Mouse (Mus musculus): Measurements from ENCODE around the gene Jag1.

Jag1 gene

GRCm38 (mm10) chr2:137116025-137116674 is at the start of gene Jag1:
Jag1 (minus strand) TSS chr2:137116644.
- DNase-seq (ENCODE audit: low spot score): no peak

- no peak for DNase-seq (ENCODE audit: low spot score)
These were observed 39.6 kb upstream of the Jag1 start for GRCm38 (mm10) chr2:137156018-137156417.

GRCm38 (mm10) chr2:137153825-137154224 is 37.4 kb upstream of the Jag1 start:
- DNase-seq (ENCODE audit: low spot score): no peak

GRCm38 (mm10) chr2:137153172-137153667 is 36.8 kb upstream of the Jag1 start:
- DNase-seq (ENCODE audit: low spot score): no peak

GRCm38 (mm10) chr2:137150953-137151352 is 34.5 kb upstream of the Jag1 start:
- DNase-seq (ENCODE audit: low spot score): no peak

GRCm38 (mm10) chr2:137146938-137147666 is 30.7 kb upstream of the Jag1 start:
- no peak for DNase-seq (ENCODE audit: low spot score)

GRCm38 (mm10) chr2:137138063-137138462 is 21.6 kb upstream of the Jag1 start:
- DNase-seq (ENCODE audit: low spot score): no peak

GRCm38 (mm10) chr2:137134035-137134434 is 17.6 kb upstream of the Jag1 start:
- DNase-seq (ENCODE audit: low spot score): no peak

GRCm38 (mm10) chr2:137124861-137125260 is 8.4 kb upstream of the Jag1 start:
- no peak for DNase-seq (ENCODE audit: low spot score)

- peak; percentile 16 for DNase-seq (ENCODE audit: low spot score)
These were observed 862 bp upstream of the Jag1 start for GRCm38 (mm10) chr2:137117321-137117690.

GRCm38 (mm10) chr2:137116675-137117320 is 354 bp upstream of the Jag1 start:
- peak; percentile 62 for DNase-seq (ENCODE audit: low spot score)

GRCm38 (mm10) chr2:137115241-137116024 is 1.0 kb downstream of the Jag1 start:
- DNase-seq (ENCODE audit: low spot score): no peak

- DNase-seq (ENCODE audit: low spot score): no peak
These were observed 2.0 kb downstream of the Jag1 start for GRCm38 (mm10) chr2:137114248-137115096.

- no peak for DNase-seq (ENCODE audit: low spot score)
These were observed 3.0 kb downstream of the Jag1 start for GRCm38 (mm10) chr2:137113288-137114061.

GRCm38 (mm10) chr2:137110214-137110898 is 6.1 kb downstream of the Jag1 start:
- DNase-seq (ENCODE audit: low spot score): no peak

- DNase-seq (ENCODE audit: low spot score): no peak
These were observed 6.9 kb downstream of the Jag1 start for GRCm38 (mm10) chr2:137109321-137110213.

- DNase-seq (ENCODE audit: low spot score): no peak
These were observed 8.5 kb downstream of the Jag1 start for GRCm38 (mm10) chr2:137107946-137108345.

- DNase-seq (ENCODE audit: low spot score): no peak
These were observed 9.2 kb downstream of the Jag1 start for GRCm38 (mm10) chr2:137107203-137107602.

GRCm38 (mm10) chr2:137101074-137101473 is 15.4 kb downstream of the Jag1 start:
- DNase-seq (ENCODE audit: low spot score): no peak
